Mouse (Mus musculus) heart, embryonic 16.5 days (tissue): ENCODE data around the gene Cckbr. TPM values are rescaled to one million over a fixed set of nuclear protein-coding genes. Genes with fewer than 3 reads are reported as not detected.

Source experiments
- ATAC-seq: fragments of 200-750 bp; cut with Nextera tagmentation; replicated peaks from 2 replicates; pipeline ENCODE4 v1.8.0; 2017; ENCODE audit warnings: moderate number of reproducible peaks; ENCODE audit not compliant: insufficient read depth, low FRiP score; ENCODE audit errors: extremely low read depth
- H3K27ac ChIP-seq: fragments of 300-500 bp; sonication (generic); 2 replicates; pipeline ENCODE4 v1.5.1; 2014; ENCODE audit warnings: mild to moderate bottlenecking, low read length, control low read depth, moderate library complexity
- H3K27me3 ChIP-seq: fragments of 300-500 bp; sonication (generic); 2 replicates; pipeline ENCODE4 v1.6.1; 2014; ENCODE audit warnings: low read length, mixed read lengths; ENCODE audit not compliant: control insufficient read depth, insufficient read depth
- H3K36me3 ChIP-seq: fragments of 300-500 bp; sonication (generic); 2 replicates; pipeline ENCODE4 v1.6.1; 2014; ENCODE audit not compliant: control insufficient read depth, insufficient read depth
- H3K4me1 ChIP-seq: fragments of 300-500 bp; sonication (generic); 2 replicates; pipeline ENCODE4 v1.6.1; 2014; ENCODE audit warnings: low read length, mixed read lengths; ENCODE audit not compliant: control insufficient read depth, insufficient read depth
- H3K4me2 ChIP-seq: fragments of 300-500 bp; sonication (generic); 2 replicates; pipeline ENCODE4 v1.6.1; 2014; ENCODE audit warnings: low read depth, mild to moderate bottlenecking, control low read depth, low read length
- H3K4me3 ChIP-seq: fragments of 300-500 bp; sonication (generic); 2 replicates; pipeline ENCODE4 v1.5.1; 2014; ENCODE audit warnings: mild to moderate bottlenecking, control low read depth, low read length
- H3K9ac ChIP-seq: fragments of 300-500 bp; sonication (generic); 2 replicates; pipeline ENCODE4 v1.6.1; 2014; ENCODE audit warnings: low read length, control low read depth
- H3K9me3 ChIP-seq: fragments of 300-500 bp; sonication (generic); replicated peaks from 2 replicates; pipeline ENCODE4 v1.6.1; 2016; ENCODE audit warnings: low read length; ENCODE audit not compliant: control insufficient read depth
- WGBS: fragments of 180-500 bp; shearing (Covaris S2); extraction: QIAGEN DNeasy Blood & Tissue Kit; methylation state at CpG from one replicate; pipeline ENCODE4 v1.1.7; 2014; 5-methylcytosine and 5-hydroxymethylcytosine counted together
- polyA plus RNA-seq: library from polyadenylated mRNA; unstranded; fragments of >200 nt; fragmentation: Nextera tagmentation; extraction: Ambion mirVana; gene quantifications from 2 replicates; pipeline ENCODE4 v1.2.1, GENCODE M21; 2015

Cckbr gene
- not detected in 2 replicates for polyA plus RNA-seq

DNA sequence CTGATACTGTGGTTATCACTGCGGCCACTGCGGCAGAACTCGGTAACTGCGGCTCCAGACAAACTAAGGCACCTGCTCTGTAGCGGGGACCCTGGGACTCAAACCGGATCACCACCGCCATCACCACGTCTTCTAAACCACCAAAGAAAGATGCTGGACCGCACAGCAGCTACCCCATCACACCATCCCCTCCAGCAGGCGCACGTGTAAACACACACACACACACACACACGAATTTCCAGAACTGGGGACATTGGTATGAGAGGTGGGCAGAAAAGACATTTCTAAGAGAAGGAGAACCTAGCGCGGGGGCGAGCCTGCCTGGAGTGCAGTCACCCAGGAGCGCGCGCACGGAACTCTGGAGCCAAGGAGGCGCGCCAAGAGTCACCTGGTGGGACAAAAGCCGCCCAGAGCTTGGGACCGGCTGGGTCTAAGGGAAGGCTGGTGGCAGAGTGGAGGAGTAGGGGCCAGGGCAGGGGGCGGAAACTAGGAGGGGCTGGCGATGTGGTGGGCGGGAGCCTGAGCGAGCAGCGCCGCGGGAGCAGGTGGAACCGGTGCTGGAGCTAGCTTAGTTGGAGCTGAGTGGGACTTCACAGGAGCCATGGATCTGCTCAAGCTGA, at the start of gene Cckbr:
Cckbr (plus strand) TSS at position 308 of the 620 bp plus-strand sequence.
- ATAC-seq, result 0 out of 2 replicates have a peak, but pooled peaks have one; percentile 32
- peaks cover 8% of the 10 kb centered on the region; the same call in 1 of the 2 replicates for H3K4me1 ChIP-seq
- H3K27me3 ChIP-seq, result peaks cover 48% of the 10 kb centered on the region
- H3K9ac ChIP-seq, result peak within 1 kb of the TSS; percentile 60
- H3K27ac ChIP-seq, result no peak within 1 kb of the TSS
- no peaks in the 10 kb centered on the region for H3K9me3 ChIP-seq
- peak within 1 kb of the TSS; percentile 52 for H3K4me3 ChIP-seq
- no peaks in the 10 kb centered on the region for H3K36me3 ChIP-seq
- 3% methylated on average over 31 of the region's 31 CpGs for WGBS
- H3K4me2 ChIP-seq, result peak within 1 kb of the TSS; percentile 81

DNA sequence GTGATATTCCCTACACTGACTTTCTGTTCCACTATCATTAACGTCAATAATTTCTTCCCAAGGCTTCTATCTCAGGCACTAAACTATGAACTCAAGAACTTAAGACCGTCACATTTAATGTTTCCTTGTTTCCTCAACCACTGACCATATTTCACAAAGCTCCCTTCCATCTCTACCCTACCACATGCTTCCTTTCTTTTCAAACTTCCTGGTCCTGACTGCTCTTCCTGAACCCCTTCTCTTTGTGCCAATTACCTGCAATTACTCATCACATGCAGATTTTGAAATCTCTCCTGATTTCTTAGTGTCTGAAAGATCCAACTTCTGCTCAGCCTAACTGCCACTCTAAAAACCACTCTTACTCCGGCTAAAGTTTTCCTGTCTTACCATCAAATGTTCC, 45.2 kb upstream of the Cckbr start:
- H3K4me2 ChIP-seq, result no peak overlapping the region
- no peaks in the 10 kb centered on the region for H3K27me3 ChIP-seq
- no peaks in the 10 kb centered on the region for H3K4me1 ChIP-seq
- no peak overlapping the region for H3K9ac ChIP-seq
- no peak for ATAC-seq
- WGBS, result 92% methylated on average over 3 of the region's 3 CpGs
- H3K4me3 ChIP-seq, result no peak overlapping the region
- no peaks in the 10 kb centered on the region for H3K9me3 ChIP-seq
- peaks cover 64% of the 10 kb centered on the region for H3K36me3 ChIP-seq
- H3K27ac ChIP-seq, result no peak overlapping the region

DNA sequence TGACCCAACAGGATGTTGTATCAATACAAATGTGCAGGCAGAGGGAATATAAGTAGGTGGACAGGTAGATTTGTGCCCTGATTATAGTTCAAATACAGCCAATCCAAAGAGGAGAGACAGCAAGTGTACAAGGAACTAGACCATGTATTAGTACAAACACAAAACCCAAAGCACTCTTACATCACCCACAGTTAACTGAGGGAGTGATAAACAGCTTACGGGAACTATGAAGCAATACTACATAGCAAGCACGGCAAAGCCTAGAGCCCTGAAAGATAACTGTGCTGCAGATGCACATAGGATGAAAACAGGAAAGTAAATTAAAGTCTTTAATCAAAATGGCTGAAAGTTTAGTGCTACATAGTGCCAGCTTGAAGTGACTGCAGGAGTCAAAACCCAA, 37.8 kb upstream of the Cckbr start:
- no peaks in the 10 kb centered on the region for H3K9me3 ChIP-seq
- no peaks in the 10 kb centered on the region for H3K27me3 ChIP-seq
- no peak overlapping the region for H3K9ac ChIP-seq
- no peak overlapping the region for H3K4me2 ChIP-seq
- H3K4me1 ChIP-seq, result no peaks in the 10 kb centered on the region
- H3K4me3 ChIP-seq, result no peak overlapping the region
- H3K27ac ChIP-seq, result no peak overlapping the region
- ATAC-seq, result no peak
- 95% methylated on average over 2 of the region's 2 CpGs for WGBS
- H3K36me3 ChIP-seq, result peaks cover 61% of the 10 kb centered on the region

DNA sequence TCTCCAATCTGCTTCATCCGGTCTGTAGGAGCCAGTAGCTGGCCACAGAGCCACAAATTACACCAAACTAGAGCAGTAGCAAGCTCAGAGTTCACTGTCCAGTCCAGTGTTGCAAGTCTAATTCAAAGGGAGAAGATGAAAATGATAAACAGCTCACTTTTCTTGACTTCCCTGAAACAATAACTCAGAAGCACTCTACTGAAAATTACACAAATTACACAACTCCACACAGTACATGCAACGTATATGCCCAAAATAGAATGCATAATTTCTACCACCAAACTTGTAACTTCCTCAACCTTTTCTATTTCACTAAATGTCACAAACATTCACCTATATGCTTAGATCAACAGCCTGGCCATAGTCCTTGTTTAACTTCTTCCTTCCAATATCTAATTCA, 35.3 kb upstream of the Cckbr start:
- Histone ChIP-seq H3K4me2 (no peak overlapping the region), H3K27me3 (no peaks in the 10 kb centered on the region), H3K9me3 (no peaks in the 10 kb centered on the region), H3K4me3 (no peak overlapping the region), H3K36me3 (peaks cover 41% of the 10 kb centered on the region), H3K27ac (no peak overlapping the region), H3K9ac (no peak overlapping the region), H3K4me1 (no peaks in the 10 kb centered on the region)
- ATAC-seq, result no peak
- WGBS, result 85% methylated on average over 2 of the region's 2 CpGs

DNA sequence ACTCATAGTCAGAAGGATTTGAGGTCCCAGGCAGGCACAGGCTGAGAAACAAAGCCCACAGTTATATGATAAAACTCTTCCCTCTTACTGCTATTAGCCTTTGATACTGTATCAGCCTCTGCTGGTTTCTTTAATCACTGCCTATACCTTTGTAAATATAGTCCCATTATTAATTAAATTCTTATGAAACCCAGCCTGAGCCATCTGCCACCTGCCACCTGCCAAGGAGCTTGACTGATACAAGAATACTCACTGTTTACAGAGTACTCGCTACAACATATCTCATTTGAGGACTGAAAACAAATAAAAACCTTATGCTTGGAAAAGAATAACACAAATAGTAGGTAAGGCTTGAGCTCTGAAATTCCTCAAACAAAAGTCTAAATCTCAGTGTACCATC, 30.9 kb upstream of the Cckbr start:
- H3K4me3 ChIP-seq, result no peak overlapping the region
- no peak overlapping the region for H3K4me2 ChIP-seq
- no peak for ATAC-seq
- peaks cover 16% of the 10 kb centered on the region for H3K4me1 ChIP-seq
- 87% methylated on average over 1 of the region's 1 CpGs for WGBS
- no peaks in the 10 kb centered on the region for H3K27me3 ChIP-seq
- peaks cover 9% of the 10 kb centered on the region for H3K36me3 ChIP-seq
- H3K9me3 ChIP-seq, result no peaks in the 10 kb centered on the region
- no peak overlapping the region for H3K9ac ChIP-seq
- H3K27ac ChIP-seq, result no peak overlapping the region

DNA sequence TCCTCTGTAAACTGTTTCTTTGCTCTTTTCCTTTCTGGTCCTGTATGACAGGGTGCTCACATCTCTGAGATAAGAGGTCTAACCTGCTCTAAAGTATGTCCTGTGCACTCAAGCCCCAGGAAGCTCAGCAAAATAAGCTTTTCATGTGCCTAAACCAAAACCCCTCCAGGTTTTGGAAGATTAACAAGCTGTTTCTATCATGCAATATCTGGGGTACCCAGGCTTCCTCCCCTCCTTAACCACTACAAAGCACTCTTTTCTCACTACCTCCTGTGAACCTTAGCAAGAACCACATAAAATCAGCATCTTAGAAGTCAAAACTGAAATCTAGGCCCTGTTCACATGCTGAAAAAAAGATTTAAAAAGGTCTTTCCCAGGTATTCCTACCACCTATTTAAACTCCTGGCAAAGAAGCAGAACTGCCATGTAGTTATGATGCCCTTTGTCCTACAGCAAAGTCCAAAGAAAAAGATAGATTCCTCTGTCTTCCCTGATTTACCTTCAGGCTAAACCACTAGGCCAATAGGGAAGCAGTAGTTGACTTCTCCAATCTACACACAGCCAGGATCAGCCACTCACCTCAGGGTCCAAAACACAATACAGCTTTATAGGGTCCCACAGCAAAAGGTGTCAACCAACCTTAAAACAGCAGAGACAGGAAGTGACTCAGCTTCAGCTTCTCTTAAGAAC, 30.3 kb upstream of the Cckbr start:
- Histone ChIP-seq H3K27ac (no peak overlapping the region), H3K4me1 (peaks cover 16% of the 10 kb centered on the region), H3K9me3 (no peaks in the 10 kb centered on the region), H3K36me3 (peaks cover 3% of the 10 kb centered on the region; the same call in 1 of the 2 replicates), H3K9ac (no peak overlapping the region), H3K4me3 (no peak overlapping the region), H3K27me3 (no peaks in the 10 kb centered on the region), H3K4me2 (no peak overlapping the region)
- no peak for ATAC-seq

DNA sequence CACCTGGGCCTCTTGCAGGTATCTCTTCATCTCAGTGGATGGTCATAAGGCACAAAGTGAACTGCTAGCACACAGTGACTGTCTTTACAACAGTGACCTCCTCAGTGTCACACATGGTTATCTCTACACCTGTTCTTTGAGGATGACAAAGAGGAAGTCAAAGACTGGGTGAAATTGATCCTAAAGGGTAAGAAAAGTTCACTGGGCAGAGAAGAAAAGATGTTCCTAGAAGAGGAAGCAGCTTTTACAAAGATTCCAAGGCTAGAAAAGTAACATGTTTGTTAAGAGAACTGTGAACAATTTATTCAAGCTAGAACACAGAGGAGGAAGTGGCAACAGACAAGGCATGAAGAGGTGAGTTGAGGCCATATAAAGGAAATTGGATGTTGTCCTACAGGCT, 29.4 kb upstream of the Cckbr start:
- Histone ChIP-seq H3K36me3 (peaks cover 3% of the 10 kb centered on the region; the same call in 1 of the 2 replicates), H3K4me2 (no peak overlapping the region), H3K9me3 (no peaks in the 10 kb centered on the region), H3K27me3 (no peaks in the 10 kb centered on the region), H3K4me3 (no peak overlapping the region), H3K4me1 (peaks cover 16% of the 10 kb centered on the region), H3K9ac (no peak overlapping the region), H3K27ac (no peak overlapping the region)
- ATAC-seq, result no peak

DNA sequence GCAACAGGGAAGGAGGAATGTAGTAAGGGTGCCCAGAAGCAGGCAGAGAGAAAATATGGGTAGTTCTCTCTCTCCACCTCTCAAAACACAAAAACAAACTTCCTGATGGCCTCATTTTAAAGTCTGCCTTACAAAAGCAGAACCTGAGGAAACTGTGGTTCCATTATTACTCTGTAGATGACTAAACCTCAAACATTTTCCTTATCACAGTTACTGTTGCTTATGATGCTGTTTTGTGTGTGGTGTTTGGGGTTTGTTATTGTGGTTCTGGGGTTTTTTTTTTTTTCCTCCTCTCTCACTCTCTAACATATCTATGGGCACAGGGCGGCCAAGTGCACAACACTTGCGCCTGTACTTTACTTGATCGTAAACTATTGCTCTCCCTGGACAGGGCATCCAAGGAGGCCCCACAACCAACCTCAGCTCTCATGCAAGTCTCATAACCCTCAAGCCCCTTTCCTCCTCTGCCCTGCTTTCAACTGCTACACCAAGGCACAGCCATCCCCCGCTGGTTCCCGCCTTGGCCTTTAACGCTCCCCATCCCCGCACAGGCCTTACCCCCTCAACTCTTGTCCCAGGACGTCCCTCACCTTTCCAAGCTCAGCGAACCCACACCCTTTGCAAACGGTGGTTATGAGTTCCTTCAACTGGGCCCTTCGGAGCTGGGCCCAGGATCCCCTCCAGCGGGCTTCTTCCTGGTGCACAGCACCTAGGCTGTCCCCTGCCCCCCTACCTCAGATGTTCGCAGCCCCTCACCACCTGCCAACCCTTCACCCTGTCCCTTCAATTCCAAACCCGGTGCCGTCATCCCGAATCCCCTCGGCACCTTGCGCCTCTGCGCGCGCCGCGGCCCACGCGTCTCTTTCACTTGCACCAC, 26.2 kb upstream of the Cckbr start:
- Histone ChIP-seq H3K9ac (peak overlapping the region; percentile 90), H3K4me3 (peak overlapping the region; percentile 81), H3K4me2 (peak overlapping the region; percentile 79), H3K4me1 (peaks cover 16% of the 10 kb centered on the region), H3K36me3 (peaks cover 3% of the 10 kb centered on the region; the same call in 1 of the 2 replicates), H3K27me3 (no peaks in the 10 kb centered on the region), H3K9me3 (no peaks in the 10 kb centered on the region), H3K27ac (peak overlapping the region; percentile 83)
- whole genome bisulfite sequencing, result under 1% methylated on average over 25 of the region's 25 CpGs
- peak; percentile 1; the same call in 1 of the 2 replicates for ATAC-seq
